Mouse (Mus musculus): Measurements from ENCODE around the gene Dvl3. TPM values are rescaled to one million over a fixed set of nuclear protein-coding genes. Genes with fewer than 3 reads are reported as not detected.
"Not testable (repeated sequence)": the region's sequence is repeated elsewhere in the genome, so short reads cannot be mapped to it uniquely, and the experiment has no call there.

The Dvl3 gene
- total and polyA plus RNA-seq, 3 experiments = 2.8 to 51.8 (median 28.2) TPM

DNA sequence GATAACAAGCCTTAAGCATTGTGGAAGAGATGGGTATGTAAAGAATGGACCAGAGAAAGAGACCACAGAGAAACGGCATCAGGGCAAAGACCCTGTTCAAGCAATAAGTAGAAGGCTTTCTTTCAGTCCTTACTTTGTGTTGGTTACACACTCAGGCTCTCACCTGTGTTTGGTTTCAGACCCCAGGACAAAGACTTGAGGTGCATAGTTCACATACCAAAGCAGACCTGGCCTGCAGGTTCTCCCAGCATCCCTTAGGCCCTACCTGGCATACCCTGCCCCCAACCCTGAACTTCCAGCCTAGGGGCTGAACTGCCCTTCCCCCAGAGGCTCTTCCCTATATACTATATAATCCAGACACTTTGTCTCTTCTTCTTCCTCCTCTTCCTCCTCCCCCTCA, 41.4 kb upstream of the Dvl3 start:
- no peak for TF ChIP-seq GATA2 (IDR thresholded peaks at IDR 0.05; ENCODE audit: borderline replicate concordance, low read depth, low read length)
- Histone ChIP-seq H3K27me3 (ENCODE audit: insufficient read depth, low read length) (peaks cover 4% of the 10 kb centered on the region; the same call in 1 of the 2 replicates), H3K4me1 (ENCODE audit: insufficient read depth, low read depth, low read length) (no peaks in the 10 kb centered on the region), H3K4me3 (ENCODE audit: low read depth, low read length) (no peak overlapping the region), H3K9me3 (replicated peaks) (no peaks in the 10 kb centered on the region), H3K36me3 (replicated peaks) (no peaks in the 10 kb centered on the region)
- ATAC-seq (ENCODE audit: extremely low read depth, insufficient number of reproducible peaks, low FRiP score, poor library complexity, severe bottlenecking) = no peak
- DNase-seq (ENCODE audit: low spot score) = no peak

DNA sequence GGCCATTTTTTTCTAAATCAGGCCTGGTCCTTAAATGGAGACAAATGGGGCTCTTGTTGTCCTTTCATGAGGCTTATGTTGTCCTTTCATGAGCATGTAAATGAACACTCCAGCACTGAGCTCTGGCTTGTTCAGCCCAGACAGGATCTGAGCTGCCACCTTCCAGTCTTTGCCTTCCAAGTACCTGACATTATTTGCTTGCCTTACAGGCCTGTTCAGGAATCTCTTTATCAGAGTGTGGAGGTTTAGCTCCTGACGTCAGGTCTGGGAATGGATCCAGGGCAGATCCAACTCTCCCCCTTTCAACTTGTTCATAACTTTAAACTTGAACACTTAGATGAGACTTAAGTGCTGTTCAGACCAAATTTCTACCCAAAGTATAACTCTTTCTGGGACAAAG, 39.9 kb upstream of the Dvl3 start:
- Histone ChIP-seq H3K36me3 (replicated peaks) (no peaks in the 10 kb centered on the region), H3K4me3 (ENCODE audit: low read depth, low read length) (no peak overlapping the region), H3K4me1 (ENCODE audit: insufficient read depth, low read depth, low read length) (no peaks in the 10 kb centered on the region), H3K27me3 (ENCODE audit: insufficient read depth, low read length) (peaks cover 4% of the 10 kb centered on the region; the same call in 1 of the 2 replicates), H3K9me3 (replicated peaks) (no peaks in the 10 kb centered on the region)
- no peak for ATAC-seq (ENCODE audit: extremely low read depth, insufficient number of reproducible peaks, low FRiP score, poor library complexity, severe bottlenecking)
- no peak for DNase-seq (ENCODE audit: low spot score)
- no peak for TF ChIP-seq CTCF (IDR thresholded peaks at IDR 0.05; ENCODE audit: low read depth, low read length)
- TF ChIP-seq TAL1 (conservative IDR thresholded peaks at IDR 0.05; ENCODE audit: low read depth, low read length) = no peak
- no peak for TF ChIP-seq POLR2AphosphoS5 (IDR thresholded peaks at IDR 0.05; ENCODE audit: insufficient replicate concordance, low read depth, low read length)
- no peak for TF ChIP-seq GATA2 (IDR thresholded peaks at IDR 0.05; ENCODE audit: borderline replicate concordance, low read depth, low read length)
- TF ChIP-seq GATA1 (IDR thresholded peaks at IDR 0.05; ENCODE audit: borderline replicate concordance, low read length) = no peak

- no peaks in the 10 kb centered on the region for H3K36me3 ChIP-seq (replicated peaks)
- H3K27me3 ChIP-seq (ENCODE audit: insufficient read depth, low read length) = peaks cover 3% of the 10 kb centered on the region; the same call in 1 of the 2 replicates
- TF ChIP-seq TAL1 (conservative IDR thresholded peaks at IDR 0.05; ENCODE audit: low read depth, low read length) (no peak), POLR2AphosphoS5 (IDR thresholded peaks at IDR 0.05; ENCODE audit: insufficient replicate concordance, low read depth, low read length) (no peak), GATA2 (IDR thresholded peaks at IDR 0.05; ENCODE audit: borderline replicate concordance, low read depth, low read length) (no peak), CTCF (IDR thresholded peaks at IDR 0.05; ENCODE audit: low read depth, low read length) (no peak)
- DNase-seq (ENCODE audit: low spot score) (no peak), ATAC-seq (ENCODE audit: extremely low read depth, insufficient number of reproducible peaks, low FRiP score, poor library complexity, severe bottlenecking) (no peak)
- H3K9me3 ChIP-seq (replicated peaks) = no peaks in the 10 kb centered on the region
- no peak overlapping the region for H3K4me3 ChIP-seq (ENCODE audit: low read depth, low read length)
- no peaks in the 10 kb centered on the region for H3K4me1 ChIP-seq (ENCODE audit: insufficient read depth, low read depth, low read length)
Measured at GRCm38 (mm10) chr16:20477270-20477669, 39.5 kb upstream of the Dvl3 start.

DNA sequence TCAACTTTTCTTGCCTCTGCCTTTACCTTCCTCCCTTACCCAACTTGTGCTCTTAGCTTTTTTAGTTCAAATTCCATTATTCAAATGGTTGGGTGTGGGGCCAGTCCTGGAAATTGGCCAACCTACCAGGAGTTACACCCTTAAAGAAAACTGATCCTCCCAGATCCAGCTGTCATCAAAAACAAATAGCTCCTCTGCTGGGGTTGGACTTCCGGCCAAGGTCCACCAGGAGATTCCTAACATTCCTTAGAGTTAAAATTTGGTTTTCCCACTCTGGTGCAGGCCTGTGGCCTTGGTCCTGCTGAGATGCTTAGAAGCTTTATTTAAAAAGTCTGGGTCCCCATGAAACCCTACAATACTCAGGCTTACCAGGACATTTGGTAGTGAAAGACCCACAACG, 38.3 kb upstream of the Dvl3 start:
- DNase-seq (ENCODE audit: low spot score) = no peak
- Histone ChIP-seq H3K27me3 (ENCODE audit: insufficient read depth, low read length) (peaks cover 3% of the 10 kb centered on the region; the same call in 1 of the 2 replicates), H3K4me3 (ENCODE audit: low read depth, low read length) (no peak overlapping the region), H3K9me3 (replicated peaks) (no peaks in the 10 kb centered on the region), H3K4me1 (ENCODE audit: insufficient read depth, low read depth, low read length) (no peaks in the 10 kb centered on the region), H3K36me3 (replicated peaks) (no peaks in the 10 kb centered on the region)
- ATAC-seq (ENCODE audit: extremely low read depth, insufficient number of reproducible peaks, low FRiP score, poor library complexity, severe bottlenecking) = no peak
- no peak for TF ChIP-seq TAL1 (conservative IDR thresholded peaks at IDR 0.05; ENCODE audit: low read depth, low read length)
- no peak for TF ChIP-seq POLR2AphosphoS5 (IDR thresholded peaks at IDR 0.05; ENCODE audit: insufficient replicate concordance, low read depth, low read length)
- no peak for TF ChIP-seq CTCF (IDR thresholded peaks at IDR 0.05; ENCODE audit: low read depth, low read length)
- TF ChIP-seq GATA1 (IDR thresholded peaks at IDR 0.05; ENCODE audit: borderline replicate concordance, low read length) = no peak
- no peak for TF ChIP-seq GATA2 (IDR thresholded peaks at IDR 0.05; ENCODE audit: borderline replicate concordance, low read depth, low read length)

DNA sequence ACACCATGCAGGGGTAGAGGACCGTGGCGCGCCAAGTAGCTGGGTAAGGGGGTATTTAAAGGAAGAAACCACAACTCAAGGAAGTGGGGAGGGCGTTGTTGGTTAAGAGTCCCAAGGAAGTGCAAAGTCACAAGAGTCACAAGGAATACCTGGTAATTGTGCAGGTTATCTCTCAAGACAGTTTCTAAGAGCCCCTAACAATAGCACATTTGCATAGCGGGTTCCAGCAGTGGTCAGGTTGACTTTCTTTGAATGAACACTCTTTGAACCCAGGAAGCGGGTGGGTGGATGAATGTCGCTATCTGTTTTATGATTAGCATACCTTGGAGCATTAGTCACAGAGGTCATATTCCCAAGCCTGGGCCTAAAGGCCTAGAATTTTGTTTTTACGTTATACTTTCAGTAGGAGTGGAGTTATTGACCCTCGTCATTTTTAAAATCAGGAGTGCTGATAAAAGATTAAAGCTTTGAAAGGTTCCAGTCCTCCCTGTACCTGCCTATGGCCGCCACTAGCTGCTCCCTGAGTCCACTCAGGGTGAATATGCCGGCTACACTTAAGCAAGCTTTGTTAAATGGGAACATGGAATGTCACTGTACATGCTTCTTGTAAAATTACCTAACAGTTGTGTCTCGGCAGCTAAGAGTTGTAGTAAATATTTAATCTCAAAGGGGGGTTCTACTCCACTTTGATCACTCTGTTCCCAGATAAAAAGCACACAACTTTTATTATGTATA, 37.6 kb upstream of the Dvl3 start:
- not testable (repeated sequence) for H3K4me3 ChIP-seq (ENCODE audit: low read depth, low read length); DNase-seq (ENCODE audit: low spot score); H3K36me3 ChIP-seq (replicated peaks); H3K9me3 ChIP-seq (replicated peaks); H3K27me3 ChIP-seq (ENCODE audit: insufficient read depth, low read length); H3K4me1 ChIP-seq (ENCODE audit: insufficient read depth, low read depth, low read length); ATAC-seq (ENCODE audit: extremely low read depth, insufficient number of reproducible peaks, low FRiP score, poor library complexity, severe bottlenecking)

DNA sequence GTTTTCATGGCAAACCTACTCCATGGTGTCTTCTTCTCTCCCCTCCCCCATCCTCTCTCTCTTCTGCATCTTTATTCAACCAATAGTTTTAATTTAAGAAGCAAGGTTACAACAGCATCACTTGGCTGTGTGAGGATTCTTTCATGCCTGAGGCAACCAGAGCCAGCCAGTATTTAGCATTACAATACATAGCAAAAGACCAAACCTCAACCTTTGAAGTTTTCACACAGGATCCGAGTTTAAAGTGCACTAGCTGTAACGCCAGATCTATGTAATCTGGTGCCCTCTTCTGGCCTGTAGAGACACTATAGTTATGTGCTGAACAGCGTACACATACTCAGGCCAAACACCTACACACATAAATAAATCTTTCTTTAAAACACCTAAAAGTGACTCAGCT, 36.7 kb upstream of the Dvl3 start:
- TF ChIP-seq CTCF (IDR thresholded peaks at IDR 0.05; ENCODE audit: low read depth, low read length) (no peak), TAL1 (conservative IDR thresholded peaks at IDR 0.05; ENCODE audit: low read depth, low read length) (no peak), GATA2 (IDR thresholded peaks at IDR 0.05; ENCODE audit: borderline replicate concordance, low read depth, low read length) (no peak), POLR2AphosphoS5 (IDR thresholded peaks at IDR 0.05; ENCODE audit: insufficient replicate concordance, low read depth, low read length) (no peak), GATA1 (IDR thresholded peaks at IDR 0.05; ENCODE audit: borderline replicate concordance, low read length) (no peak)
- Histone ChIP-seq H3K4me3 (ENCODE audit: low read depth, low read length) (no peak overlapping the region), H3K36me3 (replicated peaks) (no peaks in the 10 kb centered on the region), H3K4me1 (ENCODE audit: insufficient read depth, low read depth, low read length) (no peaks in the 10 kb centered on the region; the same call in 1 of the 2 replicates), H3K9me3 (replicated peaks) (no peaks in the 10 kb centered on the region), H3K27me3 (ENCODE audit: insufficient read depth, low read length) (peaks cover 3% of the 10 kb centered on the region; the same call in 1 of the 2 replicates)
- ATAC-seq (ENCODE audit: extremely low read depth, insufficient number of reproducible peaks, low FRiP score, poor library complexity, severe bottlenecking) = no peak
- no peak for DNase-seq (ENCODE audit: low spot score)

- DNase-seq (ENCODE audit: low spot score) (no peak), ATAC-seq (ENCODE audit: extremely low read depth, insufficient number of reproducible peaks, low FRiP score, poor library complexity, severe bottlenecking) (no peak)
- H3K27me3 ChIP-seq (ENCODE audit: insufficient read depth, low read length) = peaks cover 11% of the 10 kb centered on the region; the same call in 1 of the 2 replicates
- no peak for TF ChIP-seq TAL1 (conservative IDR thresholded peaks at IDR 0.05; ENCODE audit: low read depth, low read length)
- TF ChIP-seq GATA2 (IDR thresholded peaks at IDR 0.05; ENCODE audit: borderline replicate concordance, low read depth, low read length) = no peak
- no peak for TF ChIP-seq CTCF (IDR thresholded peaks at IDR 0.05; ENCODE audit: low read depth, low read length)
- no peak for TF ChIP-seq POLR2AphosphoS5 (IDR thresholded peaks at IDR 0.05; ENCODE audit: insufficient replicate concordance, low read depth, low read length)
- no peak for TF ChIP-seq GATA1 (IDR thresholded peaks at IDR 0.05; ENCODE audit: borderline replicate concordance, low read length)
- H3K36me3 ChIP-seq (replicated peaks) = no peaks in the 10 kb centered on the region
- H3K9me3 ChIP-seq (replicated peaks) = no peaks in the 10 kb centered on the region
- H3K4me1 ChIP-seq (ENCODE audit: insufficient read depth, low read depth, low read length) = no peaks in the 10 kb centered on the region; the same call in 1 of the 2 replicates
- no peak overlapping the region for H3K4me3 ChIP-seq (ENCODE audit: low read depth, low read length)
Measured at GRCm38 (mm10) chr16:20481746-20482145, 35.0 kb upstream of the Dvl3 start.

DNA sequence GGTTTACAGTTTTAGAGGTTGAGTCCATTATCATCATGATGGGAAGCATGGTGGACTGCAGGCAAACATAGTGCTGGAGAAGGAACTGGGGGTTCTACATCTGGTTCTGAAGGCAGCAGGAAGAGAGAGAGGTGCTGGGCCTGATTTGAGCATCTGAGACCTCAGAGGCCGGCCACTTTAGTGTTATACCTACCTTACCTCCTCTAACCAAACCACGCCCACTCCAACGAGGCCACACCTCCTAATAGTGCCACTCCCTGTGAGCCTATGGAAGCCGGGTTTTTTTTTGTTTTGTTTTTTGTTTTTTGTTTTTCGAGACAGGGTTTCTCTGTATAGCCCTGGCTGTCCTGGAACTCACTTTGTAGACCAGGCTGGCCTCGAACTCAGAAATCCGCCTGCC, 33.1 kb upstream of the Dvl3 start:
- not testable (repeated sequence) for H3K9me3 ChIP-seq (replicated peaks); DNase-seq (ENCODE audit: low spot score); ATAC-seq (ENCODE audit: extremely low read depth, insufficient number of reproducible peaks, low FRiP score, poor library complexity, severe bottlenecking); H3K4me3 ChIP-seq (ENCODE audit: low read depth, low read length); H3K36me3 ChIP-seq (replicated peaks); H3K4me1 ChIP-seq (ENCODE audit: insufficient read depth, low read depth, low read length)
- H3K27me3 ChIP-seq (ENCODE audit: insufficient read depth, low read length) = peaks cover 11% of the 10 kb centered on the region; the same call in 1 of the 2 replicates
